Mouse (Mus musculus): Measurements from ENCODE around the gene Adh5.

- TF ChIP-seq CTCF (IDR thresholded peaks at IDR 0.05; ENCODE audit: low read depth, low read length) (no peak), GATA1 (IDR thresholded peaks at IDR 0.05; ENCODE audit: borderline replicate concordance, low read length) (no peak)
Measured at GRCm38 (mm10) chr3:138454234-138454633, 11.3 kb downstream of the Adh5 start.
